ENCODE assay signal across 8 mouse cellular contexts in genomic region chr8:123982291-123982793, GRCm38 (mm10). TPM values are rescaled to one million over a fixed set of nuclear protein-coding genes. Genes with fewer than 3 reads are reported as not detected.
DNase-seq lines count a peak whose midpoint lies in the region; ATAC-seq and TF ChIP-seq lines count a peak whose summit lies in the region.

No protein-coding gene starts in this region.

- peak; percentile 62 for ATAC-seq in hindbrain, embryonic 13.5 days (ENCODE audit: low FRiP score)
- ATAC-seq in monocyte, adult 5-6 weeks (replicated peaks; ENCODE audit: insufficient number of reproducible peaks, low FRiP score, low TSS enrichment, poor library complexity, severe bottlenecking), result no peak

- peak overlapping the region; percentile 93 for H3K4me3 ChIP-seq in heart, embryonic 10.5 days
- peak overlapping the region; percentile 93 for H3K4me3 ChIP-seq in E14TG2a.4 (replicated peaks; ENCODE audit: low read length)
- H3K4me3 ChIP-seq in hindbrain, embryonic 13.5 days, result peak overlapping the region; percentile 82
- H3K4me3 ChIP-seq in liver, adult 2 months (ENCODE audit: insufficient read depth, low read depth, low read length), result peak overlapping the region; percentile 90

- H3K79me2 ChIP-seq in liver, adult 2 months (ENCODE audit: control insufficient read depth, insufficient read depth, low read length), result peaks cover 22% of the 10 kb centered on the region; the same call in 1 of the 2 replicates

- no peak for TF ChIP-seq CTCF in E14TG2a.4 (conservative IDR thresholded peaks at IDR 0.05; ENCODE audit: low read length)
- no peak for TF ChIP-seq CTCF in liver, adult 2 months (IDR thresholded peaks at IDR 0.05; ENCODE audit: low read depth, low read length)

- no peaks in the 10 kb centered on the region for H3K36me3 ChIP-seq in heart, embryonic 10.5 days
- H3K36me3 ChIP-seq in E14TG2a.4 (ENCODE audit: insufficient read depth, low read length), result no peaks in the 10 kb centered on the region; the same call in 1 of the 2 replicates
- H3K36me3 ChIP-seq in hindbrain, embryonic 13.5 days, result no peaks in the 10 kb centered on the region
- no peaks in the 10 kb centered on the region for H3K36me3 ChIP-seq in liver, adult 2 months (ENCODE audit: control insufficient read depth, insufficient read depth, low read length)

- peak overlapping the region; percentile 97 for H3K27ac ChIP-seq in heart, embryonic 10.5 days
- peak overlapping the region; percentile 79 for H3K27ac ChIP-seq in hindbrain, embryonic 13.5 days
- peak overlapping the region; percentile 78 for H3K27ac ChIP-seq in liver, adult 2 months (replicated peaks; ENCODE audit: insufficient read depth, low read depth, low read length)

- H3K4me2 ChIP-seq in hindbrain, embryonic 13.5 days, result peak overlapping the region; percentile 92

- peaks cover 51% of the 10 kb centered on the region for H3K4me1 ChIP-seq in heart, embryonic 10.5 days
- peaks cover 38% of the 10 kb centered on the region for H3K4me1 ChIP-seq in E14TG2a.4 (replicated peaks; ENCODE audit: low read depth, low read length)
- H3K4me1 ChIP-seq in hindbrain, embryonic 13.5 days (replicated peaks), result peaks cover 27% of the 10 kb centered on the region
- H3K4me1 ChIP-seq in liver, adult 2 months (ENCODE audit: control insufficient read depth, insufficient read depth, low read length), result peaks cover 16% of the 10 kb centered on the region; the same call in 1 of the 2 replicates

- H3K9me3 ChIP-seq in heart, embryonic 10.5 days, result no peaks in the 10 kb centered on the region
- H3K9me3 ChIP-seq in E14TG2a.4 (ENCODE audit: low read length), result no peaks in the 10 kb centered on the region
- H3K9me3 ChIP-seq in hindbrain, embryonic 13.5 days, result no peaks in the 10 kb centered on the region

- H3K9ac ChIP-seq in hindbrain, embryonic 13.5 days, result peak overlapping the region; percentile 86
- peak overlapping the region; percentile 93 for H3K9ac ChIP-seq in liver, adult 2 months (ENCODE audit: low read depth, low read length)

- no peak for DNase-seq in heart, embryonic 10.5 days (ENCODE audit: low spot score)
- no peak for DNase-seq in heart, adult 9 months (ENCODE audit: low spot score in 2 of 2)
- peak; percentile 51 to 63 for DNase-seq in cerebellum, postnatal 10 days
- no peak for DNase-seq in liver, adult 2 months (ENCODE audit: extremely low read depth, low read depth, low spot score)
- peak; percentile 16 for DNase-seq in right cerebral cortex, adult 18-20 months

- WGBS in heart, embryonic 10.5 days, result 1% methylated on average over 48 of the region's 48 CpGs
- WGBS in hindbrain, embryonic 13.5 days, result under 1% methylated on average over 48 of the region's 48 CpGs
- 0% methylated on average over 47 of the region's 48 CpGs for WGBS in liver, adult 2 months

- no peak for TF ChIP-seq POLR2A in liver, adult 2 months (IDR thresholded peaks at IDR 0.05; ENCODE audit: extremely low read depth, insufficient read depth, low read length)

- H3K27me3 ChIP-seq in heart, embryonic 10.5 days (ENCODE audit: insufficient read depth, poor library complexity, severe bottlenecking), result no peaks in the 10 kb centered on the region
- peaks cover 9% of the 10 kb centered on the region for H3K27me3 ChIP-seq in E14TG2a.4 (ENCODE audit: insufficient read depth, low read length)
- no peaks in the 10 kb centered on the region for H3K27me3 ChIP-seq in hindbrain, embryonic 13.5 days
- no peaks in the 10 kb centered on the region for H3K27me3 ChIP-seq in liver, adult 2 months (ENCODE audit: control insufficient read depth, insufficient read depth, low read length)

RNA-seq across cellular contexts. Expression of gene Abcb10, which starts 0.6 kb away (rescaled TPM):
- polyA plus RNA-seq in heart, embryonic 10.5 days (2016; fragmentation: Nextera tagmentation; extraction: Ambion mirVana), result 41.6 and 47.7 TPM in 2 replicates
- polyA plus RNA-seq in hindbrain, embryonic 13.5 days (2015; fragmentation: Nextera tagmentation; extraction: Ambion mirVana), result 11.8 and 12.0 TPM in 2 replicates
- total RNA-seq in liver, adult 2 months (2014; rRNA removed), result 12.4 and 13.9 TPM in 2 replicates
- polyA plus RNA-seq in liver, adult 2 months (2012; rRNA removed), result 13.6 and 13.7 TPM in 2 replicates
- 6.3 to 7.8 TPM (median 7.2 TPM) in 3 replicates for total RNA-seq in monocyte, adult 5-6 weeks (2017)

RNA-seq across cellular contexts. Expression of gene Nup133, which starts 33.3 kb away (rescaled TPM):
- polyA plus RNA-seq in heart, embryonic 10.5 days (2016; fragmentation: Nextera tagmentation; extraction: Ambion mirVana), result 34.1 and 37.8 TPM in 2 replicates
- 25.3 and 25.4 TPM in 2 replicates for polyA plus RNA-seq in hindbrain, embryonic 13.5 days (2015; fragmentation: Nextera tagmentation; extraction: Ambion mirVana)
- total RNA-seq in liver, adult 2 months (2014; rRNA removed), result 5.4 and 7.1 TPM in 2 replicates
- polyA plus RNA-seq in liver, adult 2 months (2012; rRNA removed), result 3.1 and 3.2 TPM in 2 replicates
- total RNA-seq in monocyte, adult 5-6 weeks (2017), result 9.4 to 12.3 TPM (median 10.7 TPM) in 3 replicates

RNA-seq across cellular contexts. Expression of gene Taf5l, which starts 38.9 kb away (rescaled TPM):
- polyA plus RNA-seq in heart, embryonic 10.5 days (2016; fragmentation: Nextera tagmentation; extraction: Ambion mirVana), result 37.4 and 40.4 TPM in 2 replicates
- 23.6 and 24.5 TPM in 2 replicates for polyA plus RNA-seq in hindbrain, embryonic 13.5 days (2015; fragmentation: Nextera tagmentation; extraction: Ambion mirVana)
- total RNA-seq in liver, adult 2 months (2014; rRNA removed), result 9.0 and 10.8 TPM in 2 replicates
- 13.3 and 16.0 TPM in 2 replicates for polyA plus RNA-seq in liver, adult 2 months (2012; rRNA removed)
- total RNA-seq in monocyte, adult 5-6 weeks (2017), result 20.4 to 25.8 TPM (median 24.3 TPM) in 3 replicates

RNA-seq across cellular contexts. Expression of gene Urb2, which starts 39.0 kb away (rescaled TPM):
- 6.1 and 6.9 TPM in 2 replicates for polyA plus RNA-seq in heart, embryonic 10.5 days (2016; fragmentation: Nextera tagmentation; extraction: Ambion mirVana)
- polyA plus RNA-seq in hindbrain, embryonic 13.5 days (2015; fragmentation: Nextera tagmentation; extraction: Ambion mirVana), result 3.2 TPM in 2 replicates
- total RNA-seq in liver, adult 2 months (2014; rRNA removed), result 3.6 and 4.1 TPM in 2 replicates
- polyA plus RNA-seq in liver, adult 2 months (2012; rRNA removed), result 1.8 and 2.7 TPM in 2 replicates
- total RNA-seq in monocyte, adult 5-6 weeks (2017), result 5.7 to 7.1 TPM (median 6.0 TPM) in 3 replicates

Comparison
In these comparisons a context has a peak if more than half of its experiments do, and no peak if none do; other contexts are left out.
1. DNase-seq: peak in cerebellum, postnatal 10 days (2 of 2) and right cerebral cortex, adult 18-20 months (single experiment); none in heart, embryonic 10.5 days (single experiment), heart, adult 9 months (0 of 2) and liver, adult 2 months (single experiment).
2. Peak in every context shown above with its lines, with median percentiles within 50 percentile points of each other: H3K27ac ChIP-seq and H3K4me3 ChIP-seq.